10 mouse cellular contexts compared by ENCODE assay signal in genomic region chr8:126935932-126936331, GRCm38 (mm10). TPM values are rescaled to one million over a fixed set of nuclear protein-coding genes. Genes with fewer than 3 reads are reported as not detected.
A peak's percentile ranks its signal among the peaks of the same experiment; 100 is the strongest.
DNase-seq lines count a peak whose midpoint lies in the region; ATAC-seq and TF ChIP-seq lines count a peak whose summit lies in the region.
"Had no signal": no experiment of that assay in that cellular context is flagged by ENCODE, and none has a peak within 500 bp of the region (broad histone marks: within the 10 kb centered on the region; RNA-seq: fewer than 3 reads in every experiment).

No protein-coding gene starts in this region.

- H3K27me3 ChIP-seq in heart, postnatal 0 days (ENCODE audit: control insufficient read depth, insufficient read depth, low read length), result no peaks in the 10 kb centered on the region
- no peaks in the 10 kb centered on the region for H3K27me3 ChIP-seq in midbrain, postnatal 0 days (ENCODE audit: insufficient read depth, low read length)
- H3K27me3 ChIP-seq in midbrain, embryonic 15.5 days (replicated peaks), result no peaks in the 10 kb centered on the region
- no peaks in the 10 kb centered on the region for H3K27me3 ChIP-seq in Patski
- no peaks in the 10 kb centered on the region for H3K27me3 ChIP-seq in splenic B cell, adult 2 months (ENCODE audit: control insufficient read depth, insufficient read depth, low read length, poor library complexity, severe bottlenecking)
- H3K27me3 ChIP-seq in hindbrain, embryonic 14.5 days (ENCODE audit: control insufficient read depth, insufficient read depth, low read length), result no peaks in the 10 kb centered on the region
- H3K27me3 ChIP-seq: forebrain, embryonic 12.5 days; liver, embryonic 13.5 days had no signal

- no peak overlapping the region for H3K4me3 ChIP-seq in heart, postnatal 0 days (ENCODE audit: low read depth, low read length)
- H3K4me3 ChIP-seq in midbrain, postnatal 0 days (ENCODE audit: low read depth, low read length), result no peak overlapping the region
- no peak overlapping the region for H3K4me3 ChIP-seq in midbrain, embryonic 15.5 days
- no peak overlapping the region for H3K4me3 ChIP-seq in hindbrain, embryonic 14.5 days (replicated peaks; ENCODE audit: low read length)
- H3K4me3 ChIP-seq: forebrain, embryonic 12.5 days; liver, embryonic 13.5 days had no signal

- TF ChIP-seq CTCF in heart, postnatal 0 days (IDR thresholded peaks at IDR 0.05; ENCODE audit: low read depth), result peak; percentile 70
- TF ChIP-seq CTCF in midbrain, postnatal 0 days (IDR thresholded peaks at IDR 0.05), result peak; percentile 75
- TF ChIP-seq CTCF in Patski (IDR thresholded peaks at IDR 0.05), result peak; percentile 78

- CTCF ChIA-PET in Patski (lab: Charles Lee), result interaction anchor here (0.9 to 1.4 kb wide), 6 partner anchors 9 to 455 kb away, joined by 3 to 5 read pairs (median 3); no protein-coding TSS in a partner anchor

- in situ Hi-C loops in Patski (cut with MboI; ENCODE audit: low pct_unique_long_range_greater_than_20kb), result no loop called here

- POLR2A ChIA-PET in Patski (lab: Charles Lee), result interaction anchor here (1.0 to 1.2 kb wide), 2 partner anchors 9 to 10 kb away, joined by 3 to 4 read pairs; partner anchors contain the start of gene Tomm20

- H3K36me3 ChIP-seq in heart, postnatal 0 days (replicated peaks; ENCODE audit: control insufficient read depth, insufficient read depth, low read length), result peaks cover 80% of the 10 kb centered on the region
- H3K36me3 ChIP-seq in midbrain, postnatal 0 days (ENCODE audit: insufficient read depth, low read length), result peaks cover 38% of the 10 kb centered on the region
- peaks cover 42% of the 10 kb centered on the region for H3K36me3 ChIP-seq in midbrain, embryonic 15.5 days (replicated peaks)
- peaks cover 16% of the 10 kb centered on the region for H3K36me3 ChIP-seq in splenic B cell, adult 2 months (ENCODE audit: control insufficient read depth, insufficient read depth, low read length, poor library complexity, severe bottlenecking)
- H3K36me3 ChIP-seq in hindbrain, embryonic 14.5 days (replicated peaks; ENCODE audit: control insufficient read depth, insufficient read depth), result peaks cover 84% of the 10 kb centered on the region

- 0 out of 2 replicates have a peak, but pooled peaks have one; percentile 23 for ATAC-seq in heart, postnatal 0 days (ENCODE audit: insufficient read depth, low read depth)
- no peak for ATAC-seq in midbrain, postnatal 0 days (ENCODE audit: low FRiP score)
- no peak for ATAC-seq in midbrain, embryonic 15.5 days (replicated peaks)
- ATAC-seq in Patski, result no peak
- ATAC-seq in hindbrain, embryonic 14.5 days (ENCODE audit: low FRiP score), result no peak

- H3K4me1 ChIP-seq in heart, postnatal 0 days (ENCODE audit: control insufficient read depth, insufficient read depth), result no peaks in the 10 kb centered on the region
- no peaks in the 10 kb centered on the region for H3K4me1 ChIP-seq in midbrain, postnatal 0 days (ENCODE audit: insufficient read depth, low read length)
- H3K4me1 ChIP-seq in midbrain, embryonic 15.5 days, result no peaks in the 10 kb centered on the region
- no peaks in the 10 kb centered on the region for H3K4me1 ChIP-seq in hindbrain, embryonic 14.5 days (replicated peaks; ENCODE audit: control insufficient read depth, insufficient read depth, low read length)
- H3K4me1 ChIP-seq: forebrain, embryonic 12.5 days had no signal

- no peak overlapping the region for H3K9ac ChIP-seq in heart, postnatal 0 days (replicated peaks; ENCODE audit: low read depth, low read length)
- H3K9ac ChIP-seq in midbrain, postnatal 0 days (replicated peaks; ENCODE audit: low read length, poor library complexity, severe bottlenecking), result no peak overlapping the region
- no peak overlapping the region for H3K9ac ChIP-seq in midbrain, embryonic 15.5 days
- no peak overlapping the region for H3K9ac ChIP-seq in hindbrain, embryonic 14.5 days
- H3K9ac ChIP-seq: forebrain, embryonic 12.5 days; liver, embryonic 13.5 days had no signal

- TF ChIP-seq EP300 in heart, postnatal 0 days (IDR thresholded peaks at IDR 0.05; ENCODE audit: low read depth), result no peak

- H3K9me3 ChIP-seq in heart, postnatal 0 days (replicated peaks; ENCODE audit: control insufficient read depth, low read length), result no peaks in the 10 kb centered on the region
- no peaks in the 10 kb centered on the region for H3K9me3 ChIP-seq in midbrain, postnatal 0 days (ENCODE audit: low read length)
- no peaks in the 10 kb centered on the region for H3K9me3 ChIP-seq in midbrain, embryonic 15.5 days
- H3K9me3 ChIP-seq in hindbrain, embryonic 14.5 days (ENCODE audit: control insufficient read depth, low read length), result no peaks in the 10 kb centered on the region
- H3K9me3 ChIP-seq: forebrain, embryonic 12.5 days; liver, embryonic 13.5 days had no signal

- H3K27ac ChIP-seq in heart, postnatal 0 days (ENCODE audit: low read depth), result no peak overlapping the region
- H3K27ac ChIP-seq in midbrain, postnatal 0 days (ENCODE audit: low read depth, low read length), result no peak overlapping the region
- H3K27ac ChIP-seq in midbrain, embryonic 15.5 days, result no peak overlapping the region
- no peak overlapping the region for H3K27ac ChIP-seq in hindbrain, embryonic 14.5 days
- H3K27ac ChIP-seq: forebrain, embryonic 12.5 days; liver, embryonic 13.5 days had no signal

- intact Hi-C loops in heart, postnatal 36 days (cut with DNase I), result no loop called here

- no peak for DNase-seq in heart, postnatal 0 days (ENCODE audit: low spot score)
- DNase-seq in heart, postnatal 36 days, result no peak
- no peak for DNase-seq in midbrain, postnatal 0 days (ENCODE audit: low spot score)
- no peak for DNase-seq in Patski (ENCODE audit: low read depth, low spot score)
- peak; percentile 37 for DNase-seq in splenic B cell, adult 2 months (ENCODE audit: low read depth, low spot score)
- no peak for DNase-seq in hindbrain, embryonic 14.5 days (ENCODE audit: low spot score)
- DNase-seq: layer of hippocampus, adult 9-11 months; liver, embryonic 13.5 days had no signal

- H3K4me2 ChIP-seq in heart, postnatal 0 days (ENCODE audit: low read depth, low read length), result no peak overlapping the region
- no peak overlapping the region for H3K4me2 ChIP-seq in midbrain, postnatal 0 days (ENCODE audit: low read depth, low read length, poor library complexity, severe bottlenecking)
- H3K4me2 ChIP-seq in midbrain, embryonic 15.5 days, result no peak overlapping the region
- no peak overlapping the region for H3K4me2 ChIP-seq in hindbrain, embryonic 14.5 days (replicated peaks)
- H3K4me2 ChIP-seq: forebrain, embryonic 12.5 days; liver, embryonic 13.5 days had no signal

RNA-seq across cellular contexts. Expression of gene Tomm20, which starts 9.7 kb away (rescaled TPM):
- 52.6 and 65.3 TPM in 2 replicates for total RNA-seq in heart, postnatal 0 days (2014; rRNA removed; ENCODE audit: low replicate concordance)
- polyA plus RNA-seq in heart, postnatal 0 days (2015; fragmentation: Nextera tagmentation; extraction: Ambion mirVana), result 203 and 213 TPM in 2 replicates
- 10 to 100 TPM; 81.7 to 91.3 TPM for total RNA-seq in heart, postnatal 36 days (2021)
- 149 and 190 TPM in 2 replicates for total RNA-seq in midbrain, postnatal 0 days (2014; rRNA removed)
- polyA plus RNA-seq in midbrain, postnatal 0 days (2015; fragmentation: Nextera tagmentation; extraction: Ambion mirVana), result 236 TPM in 2 replicates
- 197 and 198 TPM in 2 replicates for polyA plus RNA-seq in midbrain, embryonic 15.5 days (2015; fragmentation: Nextera tagmentation; extraction: Ambion mirVana)
- polyA plus RNA-seq in Patski (2021), result 316 TPM
- polyA plus RNA-seq in hindbrain, embryonic 14.5 days (2014; fragmentation: Nextera tagmentation; extraction: Ambion mirVana), result 208 and 216 TPM in 2 replicates

RNA-seq across cellular contexts. Expression of gene Rbm34, which starts 34.9 kb away (rescaled TPM):
- total RNA-seq in heart, postnatal 0 days (2014; rRNA removed; ENCODE audit: low replicate concordance), result 1.3 and 3.9 TPM in 2 replicates
- polyA plus RNA-seq in heart, postnatal 0 days (2015; fragmentation: Nextera tagmentation; extraction: Ambion mirVana), result 8.0 and 8.8 TPM in 2 replicates
- 1 to 10 TPM; 3.1 to 3.4 TPM for total RNA-seq in heart, postnatal 36 days (2021)
- 16.2 and 22.1 TPM in 2 replicates for total RNA-seq in midbrain, postnatal 0 days (2014; rRNA removed)
- 26.7 and 32.7 TPM in 2 replicates for polyA plus RNA-seq in midbrain, postnatal 0 days (2015; fragmentation: Nextera tagmentation; extraction: Ambion mirVana)
- 24.8 and 26.5 TPM in 2 replicates for polyA plus RNA-seq in midbrain, embryonic 15.5 days (2015; fragmentation: Nextera tagmentation; extraction: Ambion mirVana)
- 26.7 TPM for polyA plus RNA-seq in Patski (2021)
- 23.2 and 24.3 TPM in 2 replicates for polyA plus RNA-seq in hindbrain, embryonic 14.5 days (2014; fragmentation: Nextera tagmentation; extraction: Ambion mirVana)
